Mouse (Mus musculus): Measurements from ENCODE around the gene Esp36. TPM values are rescaled to one million over a fixed set of nuclear protein-coding genes. Genes with fewer than 3 reads are reported as not detected.

Esp36 gene
- not detected for polyA plus RNA-seq (2012; fragmentation: generic; extraction: Trizol)

GRCm38 (mm10) chr17:38420085-38420484 is at the start of gene Esp36:
Gene Esp36 (minus strand): TSS chr17:38420185.

Other genes starting within 250 kb of the Esp36 start
- not detected for gene Olfr134, start 248.8 kb downstream of the Esp36 start, polyA plus RNA-seq (2012; fragmentation: generic; extraction: Trizol)
- gene Olfr135, start 215.8 kb downstream of the Esp36 start, polyA plus RNA-seq (2012; fragmentation: generic; extraction: Trizol): not detected
- gene Olfr138, start 159.2 kb downstream of the Esp36 start, polyA plus RNA-seq (2012; fragmentation: generic; extraction: Trizol): not detected
- gene Olfr137, start 112.6 kb downstream of the Esp36 start, polyA plus RNA-seq (2012; fragmentation: generic; extraction: Trizol): not detected
- gene Olfr136, start 90.4 kb downstream of the Esp36 start, polyA plus RNA-seq (2012; fragmentation: generic; extraction: Trizol): not detected
- gene Esp34, start 134.0 kb upstream of the Esp36 start, polyA plus RNA-seq (2012; fragmentation: generic; extraction: Trizol): not detected
- not detected for gene Esp31, start 219.3 kb upstream of the Esp36 start, polyA plus RNA-seq (2012; fragmentation: generic; extraction: Trizol)